Mouse (Mus musculus): ENCODE measurements at regions not wholly inside any gene's neighbourhood (a gene's known extent, or its start where the extent isn't known, plus 50 kb on each side); places are given as distances from the start of the nearest gene placed in this dataset.
A peak's percentile ranks its signal among the peaks of the same experiment; 100 is the strongest.

DNA sequence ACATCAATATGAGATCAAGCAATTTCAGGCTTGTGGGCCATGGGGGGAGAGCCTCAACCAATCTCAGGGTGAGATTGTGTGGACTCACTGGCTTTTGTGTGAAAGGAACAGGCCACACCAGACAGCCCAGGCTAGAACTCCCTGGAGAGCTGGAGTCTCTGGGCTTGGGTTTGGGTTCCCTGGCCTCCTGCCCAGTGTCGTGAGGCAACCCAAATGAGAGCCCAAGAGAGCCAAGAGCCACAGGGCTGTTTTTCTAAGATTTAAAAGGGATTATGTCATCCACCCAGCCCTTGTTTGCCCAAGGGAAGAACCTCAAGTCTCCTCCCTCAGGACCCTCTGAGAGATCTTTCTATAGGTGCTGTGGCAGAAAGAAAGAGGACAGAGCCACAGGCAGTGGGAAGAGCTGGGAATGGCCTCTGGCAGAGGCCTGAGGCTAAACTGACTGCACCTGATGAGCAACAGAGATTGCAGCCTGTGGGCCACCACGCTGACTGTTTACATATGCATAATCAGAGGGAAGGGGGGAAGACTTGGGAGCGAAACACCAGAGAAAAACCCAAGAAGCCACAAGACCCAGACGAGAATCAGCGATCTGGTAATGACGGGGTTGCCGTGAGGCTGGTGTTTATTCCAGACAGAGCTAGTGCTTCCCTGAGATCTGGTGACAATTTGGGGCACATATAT, 92.1 kb downstream of the Bcl2l11 start:
- DNase-seq (ENCODE audit: low spot score in 2 of 2): no peak

DNA sequence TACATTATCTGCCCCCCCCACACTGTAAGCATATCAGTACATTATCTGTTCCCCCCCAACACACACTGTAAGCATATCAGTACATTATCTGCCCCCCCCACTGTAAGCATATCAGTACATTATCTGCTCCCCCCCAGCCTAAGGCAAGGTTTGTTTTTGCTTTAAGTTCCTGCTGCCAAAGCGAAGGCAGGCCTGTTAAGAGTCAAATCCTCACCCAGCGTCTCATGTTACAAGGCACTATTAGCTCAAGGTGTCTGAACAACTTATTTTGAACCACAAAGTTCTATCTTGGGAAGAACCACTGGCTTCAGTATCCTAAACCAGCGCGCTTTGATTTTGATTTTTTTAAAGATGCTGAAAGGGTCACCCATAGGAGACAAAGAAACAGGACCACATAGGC, 93.1 kb downstream of the Bcl2l11 start:
- no peak for DNase-seq (ENCODE audit: low spot score in 2 of 2)

DNA sequence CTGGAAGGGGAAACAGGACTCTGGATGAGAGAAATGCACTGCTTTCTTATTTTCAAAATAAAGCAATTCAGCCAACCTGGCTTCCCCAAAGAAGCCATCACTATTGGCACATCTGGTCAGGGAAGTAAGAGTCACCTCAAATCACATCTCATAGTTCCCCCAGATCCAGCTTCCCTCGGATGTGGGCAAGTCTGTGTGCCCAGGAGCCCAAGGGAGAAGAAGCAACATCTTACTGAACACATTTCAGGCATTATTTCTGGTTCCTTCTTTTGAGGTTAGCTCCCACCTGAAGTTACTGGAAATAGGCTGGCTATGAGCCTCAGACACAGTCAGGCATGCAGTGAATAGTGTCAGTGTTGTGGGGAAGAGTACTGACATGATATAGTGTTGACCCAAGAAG, 95.2 kb downstream of the Bcl2l11 start:
- no peak for DNase-seq (ENCODE audit: low spot score in 2 of 2)

DNA sequence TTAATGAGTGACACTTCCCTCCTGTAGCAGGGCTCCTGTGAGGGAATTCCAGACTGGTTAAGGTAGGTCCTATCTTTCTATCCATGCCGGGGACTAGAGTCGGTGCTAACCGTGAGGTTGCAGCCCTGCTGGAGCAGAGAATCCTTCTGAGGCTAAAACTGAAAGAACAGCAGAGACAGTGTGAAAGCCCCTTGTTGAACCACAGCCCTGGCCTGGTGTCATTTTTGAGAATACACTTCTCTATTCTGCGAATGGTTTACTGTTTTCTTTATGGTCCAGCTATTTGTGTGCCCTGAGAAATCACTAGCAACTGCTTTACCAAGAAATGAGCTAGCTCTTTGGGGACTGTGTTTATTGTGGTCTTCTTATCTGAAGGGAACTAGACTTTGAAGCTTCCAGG, 95.8 kb downstream of the Bcl2l11 start:
- no peak for DNase-seq (ENCODE audit: low spot score in 2 of 2)

DNA sequence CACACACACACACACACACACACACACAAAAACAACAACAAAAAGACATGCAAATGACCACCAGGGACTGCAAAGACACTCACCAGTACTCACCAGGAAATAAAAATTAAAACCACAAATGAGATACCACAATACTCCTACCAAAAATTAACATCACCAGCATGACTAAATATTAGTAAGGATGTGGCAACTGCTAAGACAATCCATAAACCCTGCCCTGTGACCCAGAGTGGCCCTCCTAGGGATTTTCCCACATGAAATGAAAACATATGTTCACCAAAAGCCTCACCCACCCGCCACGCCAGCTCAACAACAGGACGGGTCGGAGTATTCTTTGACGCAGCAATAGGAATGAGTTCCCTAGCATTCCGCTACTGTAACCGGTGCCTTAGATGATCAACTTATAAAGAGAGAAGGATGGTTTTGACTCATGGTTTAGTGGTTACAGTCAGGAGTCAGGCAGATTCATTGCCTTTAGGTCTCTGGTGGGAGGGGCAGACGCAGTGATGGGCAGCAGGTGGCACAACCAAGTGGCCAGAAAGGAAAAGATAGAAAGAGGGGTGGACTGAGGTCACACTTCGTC, 100.7 kb downstream of the Bcl2l11 start:
- DNase-seq (ENCODE audit: low spot score in 2 of 2): no peak

DNA sequence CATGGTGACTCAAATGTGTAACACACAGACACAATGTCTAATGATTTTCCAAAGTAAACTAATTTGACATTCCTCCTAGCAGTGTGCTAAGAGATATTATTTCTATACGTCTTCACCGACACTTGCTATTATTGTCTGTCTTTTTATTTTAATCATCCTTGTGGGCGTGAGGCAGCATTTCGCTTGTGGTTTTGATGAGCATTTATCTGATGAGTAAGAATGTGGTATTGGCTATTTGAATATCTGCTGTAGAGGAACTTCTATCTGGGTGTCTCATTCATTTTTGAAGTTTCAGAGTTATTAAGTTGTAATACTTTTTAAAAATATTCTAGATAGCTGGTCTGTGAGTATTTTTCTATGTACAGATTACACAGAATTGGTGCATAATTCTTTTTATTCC, 103.9 kb downstream of the Bcl2l11 start:
- no peak for DNase-seq (ENCODE audit: low spot score in 2 of 2)

DNA sequence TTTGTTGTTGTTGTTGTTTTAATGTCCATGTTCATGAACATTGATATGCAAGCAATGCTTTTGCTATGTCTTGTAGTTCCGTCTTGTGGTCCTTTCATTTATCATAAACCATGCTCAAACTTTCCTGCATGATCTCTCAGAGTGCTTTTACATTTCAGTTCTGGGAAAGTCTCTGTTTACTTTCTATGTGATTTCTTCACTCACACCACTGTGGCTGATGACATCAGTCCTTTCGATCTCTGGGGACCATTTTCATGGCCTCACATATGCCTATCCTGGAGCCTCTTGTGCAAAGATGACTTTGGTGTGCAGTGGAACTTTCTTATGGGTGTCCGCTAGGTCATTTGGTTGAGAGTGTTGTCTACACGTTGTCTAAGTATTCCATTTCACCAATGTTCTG, 105.1 kb downstream of the Bcl2l11 start:
- no peak for DNase-seq (ENCODE audit: low spot score in 2 of 2)

DNA sequence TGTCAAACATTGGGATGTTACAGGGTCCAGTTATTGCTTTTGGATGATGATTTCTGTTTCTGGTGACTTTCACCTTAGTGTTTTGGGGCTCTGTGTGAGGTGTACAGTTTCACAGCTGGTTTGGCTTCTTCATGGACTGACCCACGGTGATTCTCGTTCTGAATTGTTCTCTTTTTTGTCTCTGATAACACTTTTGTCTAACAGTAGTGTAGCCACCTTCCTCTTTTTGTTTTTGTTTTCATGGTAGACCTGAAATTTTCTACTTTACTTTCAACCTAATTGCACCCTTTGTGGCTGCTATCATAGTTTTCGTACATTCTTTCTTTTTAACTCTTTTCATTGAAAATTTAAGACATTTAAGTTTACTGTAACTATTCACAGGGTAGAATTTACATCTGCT, 105.5 kb downstream of the Bcl2l11 start:
- DNase-seq (ENCODE audit: low spot score in 2 of 2): no peak

DNA sequence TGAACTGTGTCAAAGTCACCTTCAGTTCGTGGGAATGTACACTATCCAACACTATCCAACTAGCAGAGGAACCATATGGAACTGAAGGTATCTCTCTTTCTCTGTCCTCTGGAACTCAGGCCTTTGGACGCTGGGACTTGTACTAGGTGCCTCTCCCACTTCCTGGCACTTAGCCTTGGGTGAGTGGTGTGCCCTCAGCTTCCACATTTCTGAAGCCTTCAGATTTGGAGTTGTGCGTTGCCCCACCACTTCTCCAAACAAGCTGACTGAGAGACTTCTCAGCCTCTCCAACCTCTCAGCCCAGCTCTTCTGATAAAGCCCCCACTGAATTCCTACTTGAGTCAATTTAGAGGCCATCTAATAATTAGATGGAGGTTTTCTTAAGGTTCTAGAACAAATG, 106.2 kb downstream of the Bcl2l11 start:
- DNase-seq (ENCODE audit: low spot score in 2 of 2): no peak

DNA sequence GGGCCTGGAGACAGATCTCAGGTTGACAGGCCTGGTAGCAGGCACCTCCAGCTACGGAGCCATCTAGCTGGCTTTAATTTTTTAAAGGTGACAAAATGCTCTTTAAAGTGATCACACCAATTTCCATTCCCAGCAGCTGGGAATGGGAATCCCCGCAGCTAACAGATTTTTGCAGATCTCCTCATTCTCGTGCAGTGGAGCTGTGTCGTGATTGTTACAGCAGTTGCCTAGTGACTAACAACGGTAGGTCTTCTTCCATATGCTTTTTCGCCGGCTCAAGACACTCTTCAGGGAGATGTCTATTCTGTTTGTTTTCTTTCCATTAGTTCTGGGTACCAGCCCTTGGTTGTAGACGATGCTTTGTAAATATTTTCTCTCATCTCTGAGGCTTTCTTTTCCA, 109.3 kb downstream of the Bcl2l11 start:
- no peak for DNase-seq (ENCODE audit: low spot score in 2 of 2)

DNA sequence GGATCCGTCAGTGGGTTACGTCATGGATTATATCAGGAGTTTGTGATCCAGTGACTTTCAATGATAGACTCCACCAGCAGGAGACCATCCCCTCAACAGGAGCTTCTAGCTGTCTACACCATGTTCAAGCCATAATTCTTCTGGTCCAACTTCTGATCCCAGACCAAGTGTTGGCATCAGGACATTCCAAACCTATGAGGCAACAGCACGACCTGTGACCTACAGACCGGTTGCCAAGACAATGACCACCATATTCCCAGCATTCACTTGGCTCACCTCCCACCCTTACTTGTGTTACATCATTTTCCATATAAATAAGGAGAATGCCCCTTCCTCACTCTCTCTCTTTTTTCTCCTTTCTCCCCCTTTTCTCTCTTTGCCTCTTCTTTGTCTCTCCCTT, 113.6 kb downstream of the Bcl2l11 start:
- no peak for DNase-seq (ENCODE audit: low spot score in 2 of 2)

DNA sequence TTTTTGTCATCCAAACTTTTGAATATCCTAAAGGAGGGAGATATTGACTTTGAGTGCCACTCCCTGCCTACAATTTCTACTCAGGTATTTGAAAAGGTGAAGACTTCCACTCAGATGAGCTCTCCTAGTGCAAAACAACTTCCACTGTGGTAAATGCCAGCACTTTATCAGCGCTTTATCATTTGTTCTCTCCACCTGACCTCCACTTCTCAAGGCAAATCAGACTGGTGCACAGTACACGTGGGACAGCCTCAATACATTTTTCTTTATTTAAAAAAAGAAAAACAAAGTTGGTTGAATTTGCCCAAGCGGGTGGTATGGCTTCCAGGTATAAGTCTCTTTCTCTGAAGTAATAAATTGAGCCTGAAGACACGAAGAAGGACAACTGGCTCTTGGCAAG, 114.2 kb downstream of the Bcl2l11 start:
- DNase-seq (ENCODE audit: low spot score in 2 of 2): no peak

DNA sequence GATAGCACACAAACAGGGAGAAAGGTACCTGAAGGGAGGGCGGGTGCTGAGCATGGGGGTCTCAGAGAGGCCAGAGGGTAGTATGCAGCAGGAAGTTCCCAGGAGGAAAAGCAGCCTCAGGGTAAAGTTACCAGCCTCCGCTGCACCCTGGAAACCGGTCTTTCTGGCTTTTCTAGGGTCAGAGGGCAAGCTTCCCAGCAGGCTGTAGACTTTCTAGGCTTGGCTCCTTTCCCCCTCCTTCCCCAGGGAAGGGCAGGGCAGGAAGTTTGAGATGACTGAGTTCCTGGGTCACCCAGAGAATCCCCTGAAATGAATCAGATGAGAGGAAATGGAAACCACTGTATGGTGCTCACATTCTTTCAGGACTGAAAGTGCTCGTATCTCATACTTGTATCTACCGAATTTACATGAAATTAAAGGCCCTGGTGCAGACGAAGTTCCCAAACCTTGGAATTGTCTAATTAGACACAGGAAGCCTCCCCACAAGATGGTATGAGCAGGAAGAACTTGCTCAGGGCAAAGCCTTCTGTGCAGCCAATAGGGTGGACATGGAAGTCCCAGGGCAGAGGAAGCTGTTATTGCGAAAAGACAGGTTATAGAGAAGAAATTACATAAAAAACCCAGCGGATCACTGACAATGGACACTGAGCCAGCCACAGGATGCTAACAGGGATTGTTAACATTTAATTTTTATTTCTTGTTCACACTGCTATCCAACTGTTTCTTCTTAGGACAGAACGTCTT, 114.9 kb downstream of the Bcl2l11 start:
- no peak for DNase-seq (ENCODE audit: low spot score in 2 of 2)

DNA sequence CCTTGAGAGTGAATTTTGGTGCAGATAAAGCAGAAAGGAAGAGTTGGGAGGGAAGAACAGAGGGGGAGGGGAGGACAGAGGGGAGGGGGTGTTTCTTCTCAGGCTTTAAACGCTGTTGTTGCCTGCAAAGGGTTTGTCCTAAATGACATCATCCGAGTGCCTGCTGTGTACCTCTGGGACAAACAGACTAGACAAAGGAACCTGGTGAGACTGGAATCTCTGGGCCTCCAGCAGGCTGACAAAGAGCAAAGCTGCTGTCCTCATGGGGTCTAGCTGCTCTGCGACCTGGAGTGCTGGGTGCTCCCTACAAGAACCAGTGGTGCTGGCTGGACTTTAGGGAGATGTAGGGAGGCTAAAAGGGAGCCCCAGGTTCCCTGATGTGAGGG, 115.4 kb downstream of the Bcl2l11 start:
- no peak for DNase-seq (ENCODE audit: low spot score in 2 of 2)

DNA sequence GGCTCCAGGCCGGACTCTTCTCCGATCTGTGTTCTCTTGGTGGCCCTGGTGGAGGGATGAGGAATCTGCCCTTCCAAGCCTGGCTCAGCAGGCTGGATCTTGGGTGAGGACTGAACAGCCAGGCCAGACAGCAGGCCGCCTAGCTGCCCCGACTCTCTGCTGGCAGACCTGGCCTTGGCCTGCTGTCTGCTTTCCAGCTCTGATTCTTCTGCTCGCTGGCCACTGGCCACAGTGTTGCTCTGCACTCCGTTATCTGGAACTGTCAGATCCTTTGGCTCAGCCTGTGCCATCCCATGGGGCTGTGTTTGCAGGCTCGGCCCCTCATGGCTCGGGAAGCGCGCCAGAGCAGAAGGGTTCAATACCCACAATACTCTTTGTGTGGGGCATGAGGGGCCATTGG, 119.7 kb downstream of the Bcl2l11 start:
- DNase-seq (ENCODE audit: low spot score in 2 of 2): peak; percentile 3 to 13

DNA sequence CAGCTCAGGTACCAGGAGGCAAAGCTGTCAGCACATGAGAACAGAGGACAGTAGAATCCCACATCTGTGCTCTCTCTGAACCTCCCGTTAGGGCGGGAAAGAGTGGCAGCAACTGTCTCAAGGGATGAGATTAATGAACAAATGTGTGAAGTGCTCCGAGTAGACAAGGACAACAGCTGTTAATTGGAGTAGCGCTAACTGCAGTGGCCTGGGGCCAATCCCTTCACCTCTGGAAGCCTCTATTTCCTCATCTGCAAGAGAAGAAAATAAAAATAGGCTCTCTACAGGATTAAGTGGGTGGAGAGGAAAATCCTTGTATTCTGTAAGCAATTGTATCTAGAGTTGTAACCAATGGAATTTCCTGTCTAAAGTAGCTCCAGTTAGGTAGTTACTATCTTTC, 122.1 kb downstream of the Bcl2l11 start:
- no peak for DNase-seq (ENCODE audit: low spot score in 2 of 2)

DNA sequence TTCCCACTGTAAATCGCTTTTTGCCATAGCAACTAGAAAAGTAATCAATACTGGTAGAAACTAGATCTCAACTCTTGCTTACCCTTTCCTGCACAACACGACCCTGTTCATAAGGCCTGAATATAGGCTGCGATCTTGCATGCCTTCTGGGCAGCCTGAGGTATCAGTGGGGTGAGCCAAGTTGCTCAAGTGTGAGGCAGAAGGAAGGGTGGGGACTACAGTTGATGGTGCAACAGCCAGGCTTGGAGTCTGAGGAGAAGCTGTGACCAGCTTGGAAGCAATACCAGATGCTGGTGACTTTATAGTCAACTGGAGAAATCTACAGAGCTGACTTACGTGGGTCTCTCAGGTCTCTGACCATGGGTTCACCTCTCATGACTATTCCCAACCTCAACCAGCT, 123.3 kb downstream of the Bcl2l11 start:
- DNase-seq (ENCODE audit: low spot score in 2 of 2): no peak

DNA sequence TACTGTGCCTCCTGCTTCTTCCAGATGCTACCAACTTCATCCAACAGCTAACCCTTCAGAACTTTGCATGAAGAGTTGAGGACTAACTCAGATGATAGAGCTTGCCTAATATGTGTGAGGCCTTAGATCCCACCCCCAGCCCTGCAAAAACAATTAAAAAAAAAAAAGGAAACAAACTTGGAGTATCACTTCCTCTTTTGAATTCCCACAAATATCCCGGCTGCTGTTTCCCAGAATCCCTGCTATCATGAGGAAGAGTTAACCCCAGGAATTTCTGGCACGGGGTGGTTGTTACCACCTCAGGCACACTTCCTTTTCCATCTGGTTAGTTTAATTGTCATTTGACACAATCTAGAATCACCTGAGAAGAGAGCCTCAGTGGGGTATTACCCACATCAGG, 123.8 kb downstream of the Bcl2l11 start:
- DNase-seq (ENCODE audit: low spot score in 2 of 2): no peak

DNA sequence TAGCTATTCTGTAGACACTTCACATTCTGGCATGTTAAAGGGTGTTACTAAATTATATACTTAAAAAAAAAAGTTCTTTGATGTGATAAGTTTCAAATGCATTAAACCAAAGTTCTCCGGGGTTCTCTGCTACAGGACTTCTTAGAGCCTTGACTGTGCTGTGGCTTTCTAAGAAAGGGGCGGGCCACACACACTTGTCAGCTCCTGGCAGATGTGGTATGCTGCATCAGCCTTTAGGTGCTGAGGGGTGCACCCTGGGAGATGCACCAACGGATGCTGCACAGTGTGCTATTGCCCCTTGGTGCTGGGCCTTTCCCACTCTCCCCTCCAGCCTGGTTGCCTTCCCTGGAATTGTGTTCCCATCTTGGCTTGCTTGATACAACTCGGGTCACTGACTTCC, 125.0 kb downstream of the Bcl2l11 start:
- DNase-seq (ENCODE audit: low spot score in 2 of 2): no peak

DNA sequence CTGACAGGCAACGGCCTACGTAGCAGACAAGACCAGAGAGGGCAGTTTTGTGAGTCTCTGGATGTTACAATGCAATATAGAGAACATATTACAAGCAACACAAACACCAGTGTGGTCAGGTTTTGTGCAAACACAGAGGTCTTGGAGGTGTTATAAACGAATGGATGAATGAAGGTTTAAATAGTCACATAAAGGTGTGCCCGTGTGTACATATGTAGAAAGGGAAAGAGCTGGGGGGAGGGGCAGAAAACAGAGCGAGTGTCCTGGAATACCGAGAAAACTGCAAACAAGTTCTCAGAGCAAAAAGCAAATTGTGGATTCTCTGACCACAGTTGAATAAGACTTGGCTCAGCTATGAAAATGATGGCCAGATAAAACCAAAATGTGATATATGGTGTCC, 130.8 kb downstream of the Bcl2l11 start:
- DNase-seq (ENCODE audit: low spot score in 2 of 2): no peak

DNA sequence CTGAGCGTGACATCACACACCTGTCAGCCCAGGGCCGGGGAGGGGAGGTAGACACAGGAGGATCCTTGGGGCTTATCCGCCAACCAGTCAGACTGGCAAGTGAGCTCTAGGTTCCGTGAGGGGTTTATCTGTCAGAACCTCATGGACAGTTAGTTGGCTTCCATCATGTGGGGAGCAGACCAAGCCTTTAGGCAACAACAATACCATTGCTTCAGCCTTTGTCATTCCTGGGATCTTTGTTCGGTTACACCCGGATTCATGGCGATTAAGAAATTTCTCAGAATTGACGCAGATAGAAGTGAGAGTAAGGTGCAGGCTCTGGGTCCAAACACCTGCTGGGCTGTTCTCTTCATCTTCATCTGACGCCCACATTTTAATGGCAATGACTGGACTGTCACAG, 131.4 kb downstream of the Bcl2l11 start:
- no peak for DNase-seq (ENCODE audit: low spot score in 2 of 2)

DNA sequence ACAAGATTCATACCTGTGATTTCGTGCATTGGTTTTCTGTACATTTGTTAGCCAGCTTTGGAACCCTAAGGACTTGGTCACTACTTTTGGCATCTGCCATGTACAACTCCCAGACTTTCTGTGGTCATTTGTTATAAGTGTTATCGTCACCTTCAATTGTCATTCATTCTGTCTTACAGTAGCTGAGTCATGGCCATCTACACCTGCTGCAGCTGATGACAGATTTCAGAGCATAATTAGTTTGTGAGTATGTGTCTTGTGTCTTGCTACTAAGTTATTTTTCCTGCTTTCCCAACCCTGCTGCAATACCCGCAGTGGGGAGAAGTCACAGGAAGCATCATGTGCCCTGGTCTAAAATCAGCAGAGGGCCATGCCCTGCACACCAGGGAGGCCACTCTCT, 138.0 kb downstream of the Bcl2l11 start:
- DNase-seq (ENCODE audit: low spot score in 2 of 2): no peak
